Mouse (Mus musculus) bone marrow, adult 2 months (tissue): Measurements from ENCODE around the gene Fgd3.

Experiments used
- CTCF ChIP-seq: fragments of 200-500 bp; IDR thresholded peaks from 2 replicates; pipeline ENCODE4 v1.5.1; 2011; ENCODE audit warnings: low read length, control low read depth; ENCODE audit not compliant: control insufficient read depth, insufficient read depth
- POLR2A ChIP-seq: fragments of 200-500 bp; IDR thresholded peaks from 2 replicates; pipeline ENCODE4 v1.6.1; 2011; ENCODE audit warnings: low read depth, mild to moderate bottlenecking, control low read depth, low read length, borderline replicate concordance; ENCODE audit not compliant: control insufficient read depth

DNA sequence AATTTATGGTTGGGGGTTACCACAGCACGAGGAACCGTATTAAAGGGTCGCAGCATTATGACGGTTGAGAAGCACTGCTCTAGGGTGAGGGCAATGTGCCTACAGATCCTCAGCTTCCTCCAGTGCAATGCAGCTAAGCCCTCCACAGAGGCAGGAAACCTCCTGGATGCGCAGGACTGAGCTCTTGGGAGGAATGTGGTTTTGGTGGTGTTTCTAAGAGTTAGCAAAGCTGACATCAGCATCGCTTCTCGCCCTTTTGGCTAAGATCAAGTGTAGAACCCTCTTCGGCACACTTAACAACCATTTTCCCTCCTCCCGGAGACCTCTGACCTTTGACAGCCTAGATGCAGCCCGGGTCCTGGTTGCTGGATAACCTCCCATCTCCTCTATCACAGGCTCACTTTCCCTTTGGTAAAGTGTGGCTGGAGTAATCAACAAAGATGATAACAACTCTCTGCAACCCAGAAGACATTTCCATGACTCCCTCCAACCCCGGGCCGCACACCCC is 72.8 kb downstream of the Fgd3 start:
- TF ChIP-seq CTCF (no peak), POLR2A (no peak)
